Mouse (Mus musculus): ENCODE data around the gene Cab39l. TPM values are rescaled to one million over a fixed set of nuclear protein-coding genes. Genes with fewer than 3 reads are reported as not detected.

Gene Cab39l
- polyA plus RNA-seq, 1 experiment from 2014 or later = 31.9 TPM

- peaks cover 6% of the 10 kb centered on the region; the same call in 1 of the 2 replicates for H3K27me3 ChIP-seq (replicated peaks; ENCODE audit: control insufficient read depth, insufficient read depth, low read length)
- H3K36me3 ChIP-seq (ENCODE audit: control insufficient read depth, insufficient read depth, low read length) = peaks cover 4% of the 10 kb centered on the region
- H3K27ac ChIP-seq (ENCODE audit: low read depth, low read length) = no peak overlapping the region
- H3K9ac ChIP-seq (ENCODE audit: low read depth, low read length) = 0 out of 2 replicates have a peak overlapping the region, but pooled peaks have one; percentile 16
- 32% methylated on average over 7 of the region's 7 CpGs for WGBS
- peak; percentile 41 for ATAC-seq
- H3K4me3 ChIP-seq (ENCODE audit: low read length) = peak overlapping the region; percentile 68
- H3K4me1 ChIP-seq (ENCODE audit: control insufficient read depth, insufficient read depth, low read depth, low read length) = peaks cover 21% of the 10 kb centered on the region
- H3K9me3 ChIP-seq (ENCODE audit: control insufficient read depth, low read length) = no peaks in the 10 kb centered on the region
- peak overlapping the region; percentile 85 for H3K4me2 ChIP-seq (ENCODE audit: low read length)
These were observed 187.1 kb downstream of the Cab39l start for GRCm38 (mm10) chr14:59627823-59628222.

GRCm38 (mm10) chr14:59629308-59629707 is 188.5 kb downstream of the Cab39l start:
- Histone ChIP-seq H3K9ac (ENCODE audit: low read depth, low read length) (no peak overlapping the region), H3K36me3 (ENCODE audit: control insufficient read depth, insufficient read depth, low read length) (peaks cover 4% of the 10 kb centered on the region), H3K4me2 (ENCODE audit: low read length) (no peak overlapping the region), H3K27ac (ENCODE audit: low read depth, low read length) (no peak overlapping the region), H3K4me3 (ENCODE audit: low read length) (no peak overlapping the region), H3K4me1 (ENCODE audit: control insufficient read depth, insufficient read depth, low read depth, low read length) (peaks cover 21% of the 10 kb centered on the region), H3K27me3 (replicated peaks; ENCODE audit: control insufficient read depth, insufficient read depth, low read length) (no peaks in the 10 kb centered on the region), H3K9me3 (ENCODE audit: control insufficient read depth, low read length) (no peaks in the 10 kb centered on the region)
- 88% methylated on average over 15 of the region's 15 CpGs for WGBS
- no peak for ATAC-seq

GRCm38 (mm10) chr14:59630096-59630495 is 189.3 kb downstream of the Cab39l start:
- H3K4me2 ChIP-seq (ENCODE audit: low read length) = no peak overlapping the region
- 83% methylated on average over 9 of the region's 9 CpGs for WGBS
- ATAC-seq = no peak

GRCm38 (mm10) chr14:59632067-59632466 is 191.3 kb downstream of the Cab39l start:
- Histone ChIP-seq H3K9me3 (ENCODE audit: control insufficient read depth, low read length) (no peaks in the 10 kb centered on the region), H3K36me3 (ENCODE audit: control insufficient read depth, insufficient read depth, low read length) (peaks cover 4% of the 10 kb centered on the region), H3K4me1 (ENCODE audit: control insufficient read depth, insufficient read depth, low read depth, low read length) (peaks cover 9% of the 10 kb centered on the region), H3K9ac (ENCODE audit: low read depth, low read length) (no peak overlapping the region), H3K27ac (ENCODE audit: low read depth, low read length) (no peak overlapping the region), H3K4me2 (ENCODE audit: low read length) (no peak overlapping the region), H3K4me3 (ENCODE audit: low read length) (no peak overlapping the region), H3K27me3 (replicated peaks; ENCODE audit: control insufficient read depth, insufficient read depth, low read length) (no peaks in the 10 kb centered on the region)
- WGBS = 93% methylated on average over 6 of the region's 6 CpGs
- ATAC-seq = no peak

More at GRCm38 (mm10) chr14:59630096-59630495, 189.3 kb downstream of the Cab39l start:
- Histone ChIP-seq H3K4me3 (ENCODE audit: low read length) (no peak overlapping the region), H3K36me3 (ENCODE audit: control insufficient read depth, insufficient read depth, low read length) (peaks cover 4% of the 10 kb centered on the region), H3K27ac (ENCODE audit: low read depth, low read length) (no peak overlapping the region), H3K9me3 (ENCODE audit: control insufficient read depth, low read length) (no peaks in the 10 kb centered on the region), H3K27me3 (replicated peaks; ENCODE audit: control insufficient read depth, insufficient read depth, low read length) (no peaks in the 10 kb centered on the region), H3K9ac (ENCODE audit: low read depth, low read length) (no peak overlapping the region), H3K4me1 (ENCODE audit: control insufficient read depth, insufficient read depth, low read depth, low read length) (peaks cover 21% of the 10 kb centered on the region)

DNA sequence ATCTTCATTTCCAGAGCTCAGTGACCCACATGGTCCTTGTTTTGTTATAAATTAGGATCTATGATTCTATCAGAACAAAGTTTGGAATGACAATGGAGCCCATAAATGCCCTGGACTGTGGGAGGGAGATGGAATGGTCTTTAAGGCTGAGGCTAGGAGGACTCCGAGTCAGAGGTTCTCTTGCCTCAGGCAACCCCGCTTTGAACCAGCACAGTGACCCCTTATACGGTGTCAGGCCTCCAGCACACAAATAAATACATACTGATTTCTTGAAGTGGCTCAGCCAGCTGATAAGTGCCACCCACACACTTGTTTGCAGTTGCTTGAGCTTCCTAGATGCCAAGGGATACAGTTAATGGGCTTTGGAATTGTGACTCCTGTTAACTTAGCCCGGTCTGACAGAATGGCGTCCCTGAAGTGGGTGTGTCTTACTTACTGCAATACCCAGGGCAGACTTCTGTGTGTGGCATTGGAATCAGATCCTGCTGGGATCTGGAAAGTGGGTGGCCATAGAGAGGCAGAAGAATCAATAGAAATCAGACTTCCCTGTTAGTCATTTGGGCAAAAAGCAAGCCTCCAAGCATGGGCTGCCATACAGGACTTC is 192.6 kb downstream of the Cab39l start:
- H3K4me1 ChIP-seq (ENCODE audit: control insufficient read depth, insufficient read depth, low read depth, low read length) = no peaks in the 10 kb centered on the region
- H3K27ac ChIP-seq (ENCODE audit: low read depth, low read length) = no peak overlapping the region
- no peak overlapping the region for H3K4me3 ChIP-seq (ENCODE audit: low read length)
- no peaks in the 10 kb centered on the region for H3K27me3 ChIP-seq (replicated peaks; ENCODE audit: control insufficient read depth, insufficient read depth, low read length)
- no peaks in the 10 kb centered on the region for H3K9me3 ChIP-seq (ENCODE audit: control insufficient read depth, low read length)
- no peak for ATAC-seq
- no peak overlapping the region for H3K4me2 ChIP-seq (ENCODE audit: low read length)
- 83% methylated on average over 5 of the region's 5 CpGs for WGBS
- H3K36me3 ChIP-seq (ENCODE audit: control insufficient read depth, insufficient read depth, low read length) = peaks cover 4% of the 10 kb centered on the region
- no peak overlapping the region for H3K9ac ChIP-seq (ENCODE audit: low read depth, low read length)

DNA sequence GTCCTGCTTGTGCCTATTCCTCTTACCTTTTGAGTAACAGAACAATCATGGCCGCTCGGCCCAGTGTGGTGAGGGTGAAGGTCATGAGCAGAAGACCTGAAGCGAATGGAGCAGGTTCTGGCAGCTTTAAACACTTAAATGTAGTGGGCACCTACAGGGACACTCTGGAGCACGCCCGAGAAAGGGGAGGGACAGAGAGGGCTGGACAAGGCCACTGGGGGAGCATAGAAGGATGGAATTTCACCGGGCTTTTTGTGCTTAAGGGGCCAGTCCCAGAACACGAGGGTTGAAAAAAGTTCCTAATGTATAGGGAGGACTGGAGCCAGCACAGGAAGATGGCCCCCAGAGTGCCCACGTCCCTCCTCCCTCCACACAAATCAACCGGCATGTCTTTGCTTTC is 193.2 kb downstream of the Cab39l start:
- ATAC-seq = no peak
- H3K36me3 ChIP-seq (ENCODE audit: control insufficient read depth, insufficient read depth, low read length) = peaks cover 4% of the 10 kb centered on the region
- H3K4me3 ChIP-seq (ENCODE audit: low read length) = no peak overlapping the region
- H3K4me2 ChIP-seq (ENCODE audit: low read length) = no peak overlapping the region
- H3K9ac ChIP-seq (ENCODE audit: low read depth, low read length) = no peak overlapping the region
- no peaks in the 10 kb centered on the region for H3K9me3 ChIP-seq (ENCODE audit: control insufficient read depth, low read length)
- 77% methylated on average over 9 of the region's 9 CpGs for WGBS
- H3K27ac ChIP-seq (ENCODE audit: low read depth, low read length) = no peak overlapping the region
- no peaks in the 10 kb centered on the region for H3K27me3 ChIP-seq (replicated peaks; ENCODE audit: control insufficient read depth, insufficient read depth, low read length)
- H3K4me1 ChIP-seq (ENCODE audit: control insufficient read depth, insufficient read depth, low read depth, low read length) = no peaks in the 10 kb centered on the region

Other genes with a start within 250 kb of the Cab39l start
- 38.9 and 44.7 TPM in 2 replicates for gene Rcbtb1, start 239.8 kb upstream of the Cab39l start, polyA plus RNA-seq (2015; fragmentation: Nextera tagmentation; extraction: Ambion mirVana)
- gene Gm6904, start 180.8 kb upstream of the Cab39l start, polyA plus RNA-seq (2015; fragmentation: Nextera tagmentation; extraction: Ambion mirVana) = 0.24 TPM in 1 of 2 replicates, not detected in the other
- not detected in 2 replicates for gene Phf11a, start 143.4 kb upstream of the Cab39l start, polyA plus RNA-seq (2015; fragmentation: Nextera tagmentation; extraction: Ambion mirVana)
- 0.20 and 0.22 TPM in 2 replicates for gene Phf11b, start 99.6 kb upstream of the Cab39l start, polyA plus RNA-seq (2015; fragmentation: Nextera tagmentation; extraction: Ambion mirVana)
- 0.37 and 0.43 TPM in 2 replicates for gene Phf11d, start 75.5 kb upstream of the Cab39l start, polyA plus RNA-seq (2015; fragmentation: Nextera tagmentation; extraction: Ambion mirVana)
- gene Phf11c, start 45.6 kb upstream of the Cab39l start, polyA plus RNA-seq (2015; fragmentation: Nextera tagmentation; extraction: Ambion mirVana) = 0.20 and 0.21 TPM in 2 replicates
- 4.4 and 6.0 TPM in 2 replicates for gene Setdb2, start 88 bp upstream of the Cab39l start, polyA plus RNA-seq (2015; fragmentation: Nextera tagmentation; extraction: Ambion mirVana)
- 26.3 and 32.3 TPM in 2 replicates for gene Cdadc1, start 157.0 kb downstream of the Cab39l start, polyA plus RNA-seq (2015; fragmentation: Nextera tagmentation; extraction: Ambion mirVana)
- 3.0 and 4.9 TPM in 2 replicates for gene Shisa2, start 184.3 kb downstream of the Cab39l start, polyA plus RNA-seq (2015; fragmentation: Nextera tagmentation; extraction: Ambion mirVana)